Mouse (Mus musculus) urinary bladder, postnatal 25 days (tissue): Measurements from ENCODE around the gene Vmn1r163.
"Not testable (repeated sequence)": the region's sequence is repeated elsewhere in the genome, so short reads cannot be mapped to it uniquely, and the experiment has no call there.

Experiments
- DNase-seq: peaks from one replicate; pipeline ENCODE4 v3.0.0; 2022; ENCODE audit warnings: low spot score

Vmn1r163 gene

GRCm38 (mm10) chr7:23055240-23055639 is at the start of gene Vmn1r163:
Vmn1r163 (plus strand) TSS chr7:23055540.
- DNase-seq, result not testable (repeated sequence)

- DNase-seq, result not testable (repeated sequence)
Measured at GRCm38 (mm10) chr7:23019823-23020222, 35.5 kb upstream of the Vmn1r163 start, which contains the start of gene Gm4216. Gm4216 (minus strand) TSS chr7:23019923.

- not testable (repeated sequence) for DNase-seq
Measured at GRCm38 (mm10) chr7:23067356-23067755, 12.0 kb downstream of the Vmn1r163 start, which contains the start of gene Gm8720. Gm8720 (minus strand) TSS chr7:23067456.
